18 mouse cellular contexts compared by ENCODE assay signal in genomic region chr4:110119874-110120273, GRCm38 (mm10).
DNase-seq lines count a peak whose midpoint lies in the region; ATAC-seq and TF ChIP-seq lines count a peak whose summit lies in the region.
"Had no signal": no experiment of that assay in that cellular context is flagged by ENCODE, and none has a peak within 500 bp of the region (broad histone marks: within the 10 kb centered on the region; RNA-seq: fewer than 3 reads in every experiment).

No protein-coding gene starts in this region.

- peak overlapping the region; percentile 27; the same call in 1 of the 2 replicates for H3K27ac ChIP-seq in forebrain, embryonic 13.5 days
- no peak overlapping the region for H3K27ac ChIP-seq in forebrain, embryonic 11.5 days (ENCODE audit: low read depth, low read length)
- no peak overlapping the region; the same call in 1 of the 2 replicates for H3K27ac ChIP-seq in kidney, embryonic 14.5 days (ENCODE audit: low read depth, low read length)
- no peak overlapping the region for H3K27ac ChIP-seq in kidney, adult 2 months (ENCODE audit: insufficient read depth, low read depth, low read length)
- 0 out of 2 replicates have a peak overlapping the region, but pooled peaks have one; percentile 35 for H3K27ac ChIP-seq in neural tube, embryonic 11.5 days (ENCODE audit: low read depth, low read length)
- H3K27ac ChIP-seq: heart, embryonic 13.5 days; intestine, embryonic 15.5 days; layer of hippocampus, adult 2 months had no signal

- WGBS in forebrain, embryonic 13.5 days: 46% methylated on average over 3 of the region's 3 CpGs
- WGBS in forebrain, embryonic 11.5 days: 51% methylated on average over 3 of the region's 3 CpGs
- WGBS in kidney, embryonic 14.5 days: 5% methylated on average over 3 of the region's 3 CpGs
- 7% methylated on average over 3 of the region's 3 CpGs for WGBS in kidney, adult 2 months
- 34% methylated on average over 3 of the region's 3 CpGs for WGBS in neural tube, embryonic 11.5 days

- TF ChIP-seq POLR2A in kidney, adult 2 months (IDR thresholded peaks at IDR 0.05; ENCODE audit: low read depth, low read length): no peak

- 0 out of 2 replicates have a peak, but pooled peaks cover 10% of the 10 kb centered on the region for H3K4me1 ChIP-seq in forebrain, embryonic 13.5 days
- H3K4me1 ChIP-seq in forebrain, embryonic 11.5 days (replicated peaks; ENCODE audit: control insufficient read depth, insufficient read depth, low read length): no peaks in the 10 kb centered on the region
- no peaks in the 10 kb centered on the region; the same call in 1 of the 2 replicates for H3K4me1 ChIP-seq in kidney, embryonic 14.5 days (ENCODE audit: control insufficient read depth, insufficient read depth, low read length)
- no peaks in the 10 kb centered on the region for H3K4me1 ChIP-seq in kidney, adult 2 months (ENCODE audit: control insufficient read depth, insufficient read depth, low read length)
- peaks cover 4% of the 10 kb centered on the region for H3K4me1 ChIP-seq in neural tube, embryonic 11.5 days (ENCODE audit: control insufficient read depth, insufficient read depth, low read length)
- H3K4me1 ChIP-seq: heart, embryonic 13.5 days had no signal

- no peak overlapping the region for H3K4me3 ChIP-seq in forebrain, embryonic 13.5 days
- no peak overlapping the region for H3K4me3 ChIP-seq in forebrain, embryonic 11.5 days (ENCODE audit: low read depth, low read length)
- no peak overlapping the region for H3K4me3 ChIP-seq in kidney, embryonic 14.5 days (ENCODE audit: low read length)
- no peak overlapping the region for H3K4me3 ChIP-seq in kidney, adult 2 months (ENCODE audit: insufficient read depth, low read depth, low read length)
- H3K4me3 ChIP-seq in neural tube, embryonic 11.5 days (ENCODE audit: low read depth, low read length): no peak overlapping the region
- H3K4me3 ChIP-seq: erythroblast, embryonic 14.5 days; heart, embryonic 13.5 days; intestine, embryonic 15.5 days; layer of hippocampus, adult 2 months had no signal

- DNase-seq in forebrain, embryonic 11.5 days (ENCODE audit: low spot score): no peak
- DNase-seq in kidney, adult 2 months: no peak
- DNase-seq in neural tube, embryonic 11.5 days (ENCODE audit: low spot score): no peak
- DNase-seq in neural tube, embryonic 10.5 days (ENCODE audit: extremely low spot score, low spot score): no peak
- DNase-seq in lung, postnatal 36 days: no peak
- DNase-seq: adrenal gland, adult 2 months; cerebellum, adult 9-11 months; gastrocnemius, postnatal 10 days; heart, postnatal 36 days; layer of hippocampus, postnatal 36 days; liver, postnatal 0 days had no signal

- no peaks in the 10 kb centered on the region for H3K9me3 ChIP-seq in forebrain, embryonic 13.5 days (replicated peaks)
- no peaks in the 10 kb centered on the region for H3K9me3 ChIP-seq in forebrain, embryonic 11.5 days (ENCODE audit: control insufficient read depth, low read length)
- H3K9me3 ChIP-seq in kidney, embryonic 14.5 days (ENCODE audit: control insufficient read depth, low read length): no peaks in the 10 kb centered on the region
- H3K9me3 ChIP-seq in neural tube, embryonic 11.5 days (ENCODE audit: control insufficient read depth, low read length): no peaks in the 10 kb centered on the region
- H3K9me3 ChIP-seq: heart, embryonic 13.5 days; intestine, embryonic 15.5 days had no signal

- H3K4me2 ChIP-seq in forebrain, embryonic 13.5 days: no peak overlapping the region
- no peak overlapping the region for H3K4me2 ChIP-seq in forebrain, embryonic 11.5 days (ENCODE audit: low read depth, low read length, severe bottlenecking)
- H3K4me2 ChIP-seq in kidney, embryonic 14.5 days (replicated peaks; ENCODE audit: low read depth, low read length): no peak overlapping the region
- no peak overlapping the region for H3K4me2 ChIP-seq in neural tube, embryonic 11.5 days (ENCODE audit: low read depth)
- H3K4me2 ChIP-seq: heart, embryonic 13.5 days; intestine, embryonic 15.5 days had no signal

- H3K27me3 ChIP-seq in forebrain, embryonic 13.5 days: no peaks in the 10 kb centered on the region
- H3K27me3 ChIP-seq in forebrain, embryonic 11.5 days (ENCODE audit: control insufficient read depth, insufficient read depth, low read length): no peaks in the 10 kb centered on the region
- H3K27me3 ChIP-seq in kidney, embryonic 14.5 days (ENCODE audit: control insufficient read depth, insufficient read depth, low read length): no peaks in the 10 kb centered on the region
- no peaks in the 10 kb centered on the region for H3K27me3 ChIP-seq in kidney, adult 2 months (replicated peaks; ENCODE audit: control insufficient read depth, insufficient read depth, low read length)
- no peaks in the 10 kb centered on the region for H3K27me3 ChIP-seq in neural tube, embryonic 11.5 days (ENCODE audit: control insufficient read depth, insufficient read depth, low read length)
- H3K27me3 ChIP-seq: heart, embryonic 13.5 days; intestine, embryonic 15.5 days had no signal

- no peak for ATAC-seq in forebrain, embryonic 13.5 days
- no peak for ATAC-seq in forebrain, embryonic 11.5 days (replicated peaks; ENCODE audit: low FRiP score)
- peak; percentile 53; the same call in 1 of the 2 replicates for ATAC-seq in kidney, embryonic 14.5 days (ENCODE audit: low FRiP score, low TSS enrichment)
- no peak for ATAC-seq in neural tube, embryonic 11.5 days (ENCODE audit: insufficient read depth, low FRiP score, low TSS enrichment)
- no peak for ATAC-seq in erythroblast, adult 5-6 weeks (replicated peaks; ENCODE audit: low FRiP score, poor library complexity, severe bottlenecking)
- ATAC-seq: liver, postnatal 0 days had no signal

- no peak for TF ChIP-seq CTCF in kidney, adult 2 months (conservative IDR thresholded peaks at IDR 0.05; ENCODE audit: insufficient read depth, insufficient read length, low read depth, low read length)

- H3K9ac ChIP-seq in forebrain, embryonic 13.5 days: no peak overlapping the region
- H3K9ac ChIP-seq in forebrain, embryonic 11.5 days (ENCODE audit: low read length): no peak overlapping the region
- no peak overlapping the region for H3K9ac ChIP-seq in kidney, embryonic 14.5 days (ENCODE audit: low read depth, low read length)
- H3K9ac ChIP-seq in neural tube, embryonic 11.5 days (ENCODE audit: low read length): no peak overlapping the region
- H3K9ac ChIP-seq: heart, embryonic 13.5 days; intestine, embryonic 15.5 days; liver, postnatal 0 days had no signal

- H3K36me3 ChIP-seq in forebrain, embryonic 13.5 days (ENCODE audit: poor library complexity, severe bottlenecking): no peaks in the 10 kb centered on the region
- no peaks in the 10 kb centered on the region for H3K36me3 ChIP-seq in forebrain, embryonic 11.5 days (ENCODE audit: control insufficient read depth, insufficient read depth, low read length)
- no peaks in the 10 kb centered on the region for H3K36me3 ChIP-seq in kidney, embryonic 14.5 days (ENCODE audit: control insufficient read depth, insufficient read depth, low read length)
- no peaks in the 10 kb centered on the region for H3K36me3 ChIP-seq in kidney, adult 2 months (ENCODE audit: control insufficient read depth, insufficient read depth, low read length)
- H3K36me3 ChIP-seq in neural tube, embryonic 11.5 days (ENCODE audit: control insufficient read depth, insufficient read depth, low read length): no peaks in the 10 kb centered on the region
- H3K36me3 ChIP-seq: heart, embryonic 13.5 days; intestine, embryonic 15.5 days had no signal

Comparison
In these comparisons a context has a peak if more than half of its experiments do, and no peak if none do; other contexts are left out.
1. H3K27ac ChIP-seq: peak in forebrain, embryonic 13.5 days (single experiment) and neural tube, embryonic 11.5 days (single experiment); none in forebrain, embryonic 11.5 days (single experiment), kidney, embryonic 14.5 days (single experiment) and kidney, adult 2 months (single experiment).